Mouse (Mus musculus) liver, postnatal 0 days (tissue): ENCODE data around the gene Polr1d. TPM values are rescaled to one million over a fixed set of nuclear protein-coding genes. Genes with fewer than 3 reads are reported as not detected.
A peak's percentile ranks its signal among the peaks of the same experiment; 100 is the strongest.

ENCODE experiments used
- ATAC-seq: fragments of 200-750 bp; cut with Nextera tagmentation; 2 replicates; pipeline ENCODE4 v1.8.0; 2017; ENCODE audit warnings: mild to moderate bottlenecking, moderate library complexity
- DNase-seq: peaks from one replicate; pipeline ENCODE4 v3.0.0-alpha.2; 2016
- H3K27ac ChIP-seq: fragments of 300-500 bp; sonication (generic); 2 replicates; pipeline ENCODE4 v1.5.1; 2014; ENCODE audit warnings: antibody characterized with exemption, moderate library complexity, mild to moderate bottlenecking, low read depth
- H3K27me3 ChIP-seq: fragments of 300-500 bp; sonication (generic); 2 replicates; pipeline ENCODE4 v1.6.1; 2014; ENCODE audit warnings: low read length, control low read depth, mixed read lengths; ENCODE audit not compliant: insufficient read depth
- H3K36me3 ChIP-seq: fragments of 300-500 bp; sonication (generic); replicated peaks from 2 replicates; pipeline ENCODE4 v1.6.1; 2014; ENCODE audit warnings: mild to moderate bottlenecking, control low read depth, low read length, moderate library complexity, mixed read lengths; ENCODE audit not compliant: insufficient read depth
- H3K4me1 ChIP-seq: fragments of 300-500 bp; sonication (generic); 2 replicates; pipeline ENCODE4 v1.6.1; 2014; ENCODE audit warnings: antibody characterized with exemption, mild to moderate bottlenecking, control low read depth; ENCODE audit not compliant: insufficient read depth
- H3K4me2 ChIP-seq: fragments of 300-500 bp; sonication (generic); 2 replicates; pipeline ENCODE4 v1.6.1; 2014; ENCODE audit warnings: low read depth, mild to moderate bottlenecking, low read length, moderate library complexity, mixed read lengths
- H3K4me3 ChIP-seq: fragments of 300-500 bp; sonication (generic); 2 replicates; pipeline ENCODE4 v1.5.1; 2014; ENCODE audit warnings: low read depth, low read length
- H3K9ac ChIP-seq: fragments of 300-500 bp; sonication (generic); replicated peaks from 2 replicates; pipeline ENCODE4 v1.6.1; 2014; ENCODE audit warnings: mild to moderate bottlenecking, moderate library complexity
- H3K9me3 ChIP-seq: fragments of 300-500 bp; sonication (generic); 2 replicates; pipeline ENCODE4 v1.6.1; 2016; ENCODE audit warnings: mild to moderate bottlenecking, control low read depth, low read length, mixed read lengths
- CTCF ChIP-seq: sonication (generic); IDR thresholded peaks from 2 replicates; pipeline ENCODE4 v1.5.1; 2016; ENCODE audit warnings: antibody characterized with exemption, low read depth
- EP300 ChIP-seq: IDR thresholded peaks from 2 replicates; pipeline ENCODE4 v1.6.1; 2016; ENCODE audit warnings: antibody characterized with exemption, low read depth, mild to moderate bottlenecking
- WGBS: fragments of 180-500 bp; shearing (Covaris S2); extraction: QIAGEN DNeasy Blood & Tissue Kit; methylation state at CpG from one replicate; pipeline ENCODE4 v1.1.7; 2014; ENCODE audit not compliant: insufficient replicate concordance; 5-methylcytosine and 5-hydroxymethylcytosine counted together
- polyA plus RNA-seq: library from polyadenylated mRNA; unstranded; fragments of >200 nt; fragmentation: Nextera tagmentation; extraction: Ambion mirVana; gene quantifications from 2 replicates; pipeline ENCODE4 v1.2.1, GENCODE M21; 2015

The Polr1d gene
- polyA plus RNA-seq, 1 experiment from 2014 or later, result 72.9 TPM

- no peak overlapping the region for H3K4me3 ChIP-seq
- H3K27ac ChIP-seq, result no peak overlapping the region
- no peaks in the 10 kb centered on the region for H3K4me1 ChIP-seq
- no peak overlapping the region for H3K9ac ChIP-seq
- no peak for DNase-seq
- H3K36me3 ChIP-seq, result no peaks in the 10 kb centered on the region
- H3K4me2 ChIP-seq, result no peak overlapping the region
- WGBS, result 47% methylated on average over 8 of the region's 8 CpGs
- H3K27me3 ChIP-seq, result no peaks in the 10 kb centered on the region
- TF ChIP-seq EP300 (no peak), CTCF (no peak)
- ATAC-seq, result no peak
- no peaks in the 10 kb centered on the region for H3K9me3 ChIP-seq
These were observed 57.7 kb downstream of the Polr1d start for GRCm38 (mm10) chr5:147134341-147135088.

GRCm38 (mm10) chr5:147135089-147135446 is 58.2 kb downstream of the Polr1d start:
- Histone ChIP-seq H3K27me3 (no peaks in the 10 kb centered on the region), H3K4me3 (no peak overlapping the region), H3K36me3 (no peaks in the 10 kb centered on the region), H3K4me2 (no peak overlapping the region), H3K9ac (no peak overlapping the region), H3K4me1 (no peaks in the 10 kb centered on the region), H3K9me3 (no peaks in the 10 kb centered on the region), H3K27ac (no peak overlapping the region)
- ATAC-seq (no peak), DNase-seq (no peak)
- WGBS, result 89% methylated on average over 3 of the region's 3 CpGs
- no peak for TF ChIP-seq CTCF

GRCm38 (mm10) chr5:147135994-147136393 is 59.1 kb downstream of the Polr1d start:
- Histone ChIP-seq H3K27ac (no peak overlapping the region), H3K4me3 (no peak overlapping the region), H3K9me3 (no peaks in the 10 kb centered on the region), H3K4me1 (no peaks in the 10 kb centered on the region), H3K36me3 (no peaks in the 10 kb centered on the region), H3K27me3 (no peaks in the 10 kb centered on the region), H3K9ac (no peak overlapping the region), H3K4me2 (no peak overlapping the region)
- no peak for ATAC-seq
- WGBS, result 62% methylated on average over 13 of the region's 13 CpGs
- no peak for TF ChIP-seq CTCF
- TF ChIP-seq EP300, result no peak
- no peak for DNase-seq

- Histone ChIP-seq H3K4me3 (no peak overlapping the region), H3K4me1 (no peaks in the 10 kb centered on the region), H3K36me3 (no peaks in the 10 kb centered on the region), H3K9ac (no peak overlapping the region), H3K9me3 (no peaks in the 10 kb centered on the region), H3K4me2 (no peak overlapping the region), H3K27ac (no peak overlapping the region), H3K27me3 (no peaks in the 10 kb centered on the region)
- ATAC-seq, result no peak
- no peak for DNase-seq
- TF ChIP-seq EP300, result no peak
- peak; percentile 48 for TF ChIP-seq CTCF
These were observed 70.5 kb downstream of the Polr1d start for GRCm38 (mm10) chr5:147147340-147147739.

GRCm38 (mm10) chr5:147154806-147155371 is 78.0 kb downstream of the Polr1d start:
- H3K27ac ChIP-seq, result no peak overlapping the region
- no peaks in the 10 kb centered on the region for H3K9me3 ChIP-seq
- no peak for TF ChIP-seq CTCF
- no peak for TF ChIP-seq EP300
- no peaks in the 10 kb centered on the region for H3K36me3 ChIP-seq
- no peaks in the 10 kb centered on the region for H3K4me1 ChIP-seq
- no peaks in the 10 kb centered on the region for H3K27me3 ChIP-seq
- ATAC-seq, result no peak
- H3K4me3 ChIP-seq, result no peak overlapping the region
- no peak for DNase-seq
- H3K4me2 ChIP-seq, result no peak overlapping the region
- 23% methylated on average over 13 of the region's 13 CpGs for WGBS
- H3K9ac ChIP-seq, result no peak overlapping the region

GRCm38 (mm10) chr5:147155449-147156133 is 78.7 kb downstream of the Polr1d start:
- Histone ChIP-seq H3K9me3 (no peaks in the 10 kb centered on the region), H3K4me3 (no peak overlapping the region), H3K4me2 (no peak overlapping the region), H3K27me3 (no peaks in the 10 kb centered on the region), H3K36me3 (no peaks in the 10 kb centered on the region), H3K27ac (no peak overlapping the region), H3K4me1 (no peaks in the 10 kb centered on the region), H3K9ac (no peak overlapping the region)
- DNase-seq (no peak), ATAC-seq (no peak)
- TF ChIP-seq CTCF, result no peak
- WGBS, result 32% methylated on average over 13 of the region's 13 CpGs
